8 mouse cellular contexts compared by ENCODE assay signal in genomic region chr13:74245214-74245898, GRCm38 (mm10). TPM values are rescaled to one million over a fixed set of nuclear protein-coding genes. Genes with fewer than 3 reads are reported as not detected.
DNase-seq lines count a peak whose midpoint lies in the region; ATAC-seq lines count a peak whose summit lies in the region.

No protein-coding gene starts in this region.

- H3K27me3 ChIP-seq in intestine, embryonic 15.5 days (replicated peaks): no peaks in the 10 kb centered on the region
- H3K27me3 ChIP-seq in midbrain, embryonic 11.5 days (ENCODE audit: control insufficient read depth, insufficient read depth, low read length): no peaks in the 10 kb centered on the region; the same call in 1 of the 2 replicates
- H3K27me3 ChIP-seq in stomach, embryonic 14.5 days (ENCODE audit: control insufficient read depth, insufficient read depth, low read length): no peaks in the 10 kb centered on the region

- peak overlapping the region; percentile 30; the same call in 1 of the 2 replicates for H3K4me2 ChIP-seq in intestine, embryonic 15.5 days (replicated peaks)
- H3K4me2 ChIP-seq in midbrain, embryonic 11.5 days: peak overlapping the region; percentile 34
- 0 out of 2 replicates have a peak overlapping the region, but pooled peaks have one; percentile 16 for H3K4me2 ChIP-seq in stomach, embryonic 14.5 days (replicated peaks; ENCODE audit: low read depth, low read length)

- H3K9me3 ChIP-seq in intestine, embryonic 15.5 days: no peaks in the 10 kb centered on the region
- no peaks in the 10 kb centered on the region for H3K9me3 ChIP-seq in midbrain, embryonic 11.5 days (ENCODE audit: control insufficient read depth, low read length)
- H3K9me3 ChIP-seq in stomach, embryonic 14.5 days (ENCODE audit: control insufficient read depth, low read depth, low read length): no peaks in the 10 kb centered on the region

- no peak overlapping the region for H3K9ac ChIP-seq in intestine, embryonic 15.5 days
- H3K9ac ChIP-seq in midbrain, embryonic 11.5 days (ENCODE audit: low read length): peak overlapping the region; percentile 42; the same call in 1 of the 2 replicates
- H3K9ac ChIP-seq in stomach, embryonic 14.5 days (replicated peaks; ENCODE audit: low read depth, low read length): no peak overlapping the region

- peak; percentile 91 for ATAC-seq in intestine, embryonic 15.5 days
- ATAC-seq in midbrain, embryonic 11.5 days (ENCODE audit: low FRiP score): peak; percentile 99
- peak; percentile 76; the same call in 1 of the 2 replicates for ATAC-seq in stomach, embryonic 14.5 days (ENCODE audit: insufficient number of reproducible peaks, insufficient read depth, low FRiP score, low read depth)
- ATAC-seq in activated CD4-positive, CD25-positive, alpha-beta regulatory T cell, adult 4 months: no peak

- 34% methylated on average over 17 of the region's 17 CpGs for WGBS in intestine, embryonic 15.5 days
- 30% methylated on average over 17 of the region's 17 CpGs for WGBS in midbrain, embryonic 11.5 days
- 34% methylated on average over 17 of the region's 17 CpGs for WGBS in stomach, embryonic 14.5 days

- peak; percentile 84 to 92 for DNase-seq in adrenal gland, adult (ENCODE audit: inconsistent age in 2 of 2, low spot score in 1 of 2)
- DNase-seq in embryo, embryonic 9.5 days (ENCODE audit: extremely low spot score): peak; percentile 75
- peak; percentile 30 to 70 for DNase-seq in gastrocnemius, postnatal 4 days (ENCODE audit: low spot score in 2 of 2)
- peak; percentile 68 to 80 for DNase-seq in left cerebral cortex, postnatal 25 days (ENCODE audit: low spot score in 2 of 2)
- peak; percentile 94 for DNase-seq in midbrain, embryonic 11.5 days (ENCODE audit: low spot score, missing footprints)

- H3K36me3 ChIP-seq in intestine, embryonic 15.5 days: no peaks in the 10 kb centered on the region
- H3K36me3 ChIP-seq in midbrain, embryonic 11.5 days (ENCODE audit: control insufficient read depth, insufficient read depth, low read length): no peaks in the 10 kb centered on the region
- H3K36me3 ChIP-seq in stomach, embryonic 14.5 days (ENCODE audit: control insufficient read depth, insufficient read depth, low read length): no peaks in the 10 kb centered on the region

- H3K27ac ChIP-seq in intestine, embryonic 15.5 days: no peak overlapping the region
- no peak overlapping the region for H3K27ac ChIP-seq in midbrain, embryonic 11.5 days (ENCODE audit: low read depth, low read length)
- no peak overlapping the region for H3K27ac ChIP-seq in stomach, embryonic 14.5 days (ENCODE audit: low read length)

- no peak overlapping the region for H3K4me3 ChIP-seq in intestine, embryonic 15.5 days (replicated peaks)
- no peak overlapping the region for H3K4me3 ChIP-seq in midbrain, embryonic 11.5 days (ENCODE audit: low read depth, low read length)
- no peak overlapping the region for H3K4me3 ChIP-seq in stomach, embryonic 14.5 days (ENCODE audit: low read depth, low read length)

- H3K4me1 ChIP-seq in intestine, embryonic 15.5 days (replicated peaks): peaks cover 6% of the 10 kb centered on the region; the same call in 1 of the 2 replicates
- peaks cover 9% of the 10 kb centered on the region for H3K4me1 ChIP-seq in midbrain, embryonic 11.5 days (ENCODE audit: control insufficient read depth, insufficient read depth, low read length)
- no peaks in the 10 kb centered on the region for H3K4me1 ChIP-seq in stomach, embryonic 14.5 days (ENCODE audit: control insufficient read depth, insufficient read depth, low read length)

- intact Hi-C loops in left cerebral cortex, postnatal 25 days (cut with DNase I): no loop called here

RNA-seq across cellular contexts. Expression of gene Exoc3, which starts 36.8 kb away (rescaled TPM):
- 10 to 100 TPM; 39.0 to 43.5 TPM for total RNA-seq in gastrocnemius, postnatal 4 days (2021)
- 60.9 and 65.6 TPM in 2 replicates for polyA plus RNA-seq in intestine, embryonic 15.5 days (2015; fragmentation: Nextera tagmentation; extraction: Ambion mirVana)
- 10 to 100 TPM; 72.5 to 74.2 TPM for total RNA-seq in left cerebral cortex, postnatal 25 days (2021)
- 69.4 and 71.2 TPM in 2 replicates for polyA plus RNA-seq in midbrain, embryonic 11.5 days (2014; fragmentation: Nextera tagmentation; extraction: Ambion mirVana)
- 82.1 and 86.8 TPM in 2 replicates for polyA plus RNA-seq in stomach, embryonic 14.5 days (2014; fragmentation: Nextera tagmentation; extraction: Ambion mirVana)
- 10 to 100 TPM; 77.3 to 85.7 TPM for polyA plus RNA-seq in activated CD4-positive, CD25-positive, alpha-beta regulatory T cell, adult 4 months (2017; shearing (Covaris generic))

RNA-seq across cellular contexts. Expression of gene Ahrr, which starts 46.8 kb away (rescaled TPM):
- total RNA-seq in gastrocnemius, postnatal 4 days (2021): under 1 TPM; 0.22 to 0.39 TPM
- polyA plus RNA-seq in intestine, embryonic 15.5 days (2015; fragmentation: Nextera tagmentation; extraction: Ambion mirVana): 0.25 and 0.28 TPM in 2 replicates
- 1 to 10 TPM in 1 of 2 experiments, under 1 TPM in 1; 0.78 to 1.6 TPM for total RNA-seq in left cerebral cortex, postnatal 25 days (2021)
- 1.4 and 1.5 TPM in 2 replicates for polyA plus RNA-seq in midbrain, embryonic 11.5 days (2014; fragmentation: Nextera tagmentation; extraction: Ambion mirVana)
- polyA plus RNA-seq in stomach, embryonic 14.5 days (2014; fragmentation: Nextera tagmentation; extraction: Ambion mirVana): 0.41 and 0.54 TPM in 2 replicates
- polyA plus RNA-seq in activated CD4-positive, CD25-positive, alpha-beta regulatory T cell, adult 4 months (2017; shearing (Covaris generic)): under 1 TPM; 0.20 to 0.56 TPM
